Mouse (Mus musculus) mammary gland, adult 2 months (tissue): ENCODE results near the gene Cytl1. TPM values are rescaled to one million over a fixed set of nuclear protein-coding genes. Genes with fewer than 3 reads are reported as not detected.

Experiments used
- polyA plus RNA-seq: library from polyadenylated mRNA; depleted of rRNA; stranded (reverse); fragments of >200 nt; gene quantifications from 2 replicates; pipeline ENCODE4 v1.2.3, GENCODE M21; 2012; ENCODE audit warnings: low replicate concordance; rRNA removed

Gene Cytl1
- 10.8 and 21.6 TPM in 2 replicates for polyA plus RNA-seq

DNA sequence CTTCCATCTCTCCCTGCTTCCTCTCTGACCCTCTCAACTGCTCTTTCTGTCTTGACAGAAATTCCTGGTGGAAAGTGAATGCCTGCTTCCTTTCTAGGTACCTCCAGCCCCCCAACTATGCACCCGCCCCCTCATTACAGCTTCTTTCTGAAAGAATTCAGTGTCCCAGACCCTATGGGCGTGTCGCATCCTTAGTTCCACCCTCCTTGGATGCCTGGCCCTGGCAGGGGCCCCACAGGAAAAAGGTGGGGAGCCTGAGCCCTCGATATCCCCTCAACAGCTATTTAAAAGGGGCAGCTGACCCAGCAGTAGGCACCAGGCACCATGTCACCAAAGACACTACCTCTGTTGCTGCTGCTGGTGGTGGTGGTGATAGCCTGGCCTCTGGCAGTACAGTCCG lies at the start of gene Cytl1:
TSS of gene Cytl1 (plus strand) at position 296 of the 400 bp plus-strand sequence.

DNA sequence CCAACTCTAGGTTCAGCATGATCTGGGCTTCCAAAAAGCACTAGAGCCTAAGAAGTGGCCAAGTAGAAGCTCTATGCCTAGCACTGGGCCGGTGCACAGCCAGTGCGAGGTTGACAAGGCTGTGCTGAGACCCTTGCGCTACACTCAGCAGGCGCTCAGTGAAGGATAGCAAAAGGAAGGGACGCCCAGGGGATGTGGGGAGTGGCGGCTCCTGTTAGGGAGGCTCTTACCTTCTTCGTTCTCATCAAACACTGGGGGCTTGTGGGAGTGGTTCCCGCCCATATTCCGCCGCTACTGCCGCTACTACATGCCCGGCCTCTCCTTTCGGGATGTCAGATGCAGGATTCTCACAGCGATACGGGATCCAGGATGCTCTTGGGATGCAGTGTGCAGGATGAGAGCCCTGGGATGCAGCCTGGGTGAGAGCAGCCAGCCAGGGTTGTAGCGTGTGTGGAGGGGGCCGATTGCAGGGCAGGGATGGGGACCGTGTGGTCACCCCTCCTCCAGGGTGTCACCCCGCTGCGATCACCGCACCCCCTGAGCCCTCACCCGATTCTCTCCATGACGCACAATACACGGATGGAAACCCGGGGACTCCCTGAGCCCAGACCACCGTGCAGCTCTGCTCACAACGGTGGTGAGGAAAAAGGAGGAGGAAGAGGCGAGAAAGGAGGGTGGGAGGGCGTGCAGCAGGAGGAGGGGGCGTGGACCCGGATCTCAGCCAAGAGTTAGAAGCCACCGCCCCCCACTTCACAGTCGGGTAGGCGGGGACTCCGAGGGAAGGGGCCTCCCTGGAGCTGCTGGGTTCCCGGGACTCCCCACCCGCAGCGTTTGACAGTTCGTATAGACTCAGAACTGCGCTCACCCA lies 18.6 kb upstream of the Cytl1 start, which contains the start of gene Stk32b:
TSS of gene Stk32b (minus strand) at position 667 of the 868 bp plus-strand sequence.

Other genes with a start within 250 kb of the Cytl1 start
- 0.45 and 1.1 TPM in 2 replicates for gene Stk32b, start 18.3 kb upstream of the Cytl1 start, polyA plus RNA-seq
- gene Msx1, start 89.1 kb downstream of the Cytl1 start, polyA plus RNA-seq, result 10.9 and 20.9 TPM in 2 replicates